Mouse (Mus musculus): ENCODE results near the gene Gm47791. TPM values are rescaled to one million over a fixed set of nuclear protein-coding genes. Genes with fewer than 3 reads are reported as not detected.
A peak's percentile ranks its signal among the peaks of the same experiment; 100 is the strongest.

Gm47791 gene
- polyA plus RNA-seq, 3 experiments from 2014 or later, result not detected

GRCm38 (mm10) chr1:82785546-82785945 lies 14.5 kb upstream of the Gm47791 start:
- ATAC-seq, result no peak

GRCm38 (mm10) chr1:82783559-82783958 lies 12.5 kb upstream of the Gm47791 start:
- ATAC-seq, result no peak

GRCm38 (mm10) chr1:82779388-82779966 lies 8.4 kb upstream of the Gm47791 start:
- ATAC-seq, result no peak

- no peak for ATAC-seq
These were observed 4.2 kb upstream of the Gm47791 start for GRCm38 (mm10) chr1:82775293-82775692.

GRCm38 (mm10) chr1:82773208-82773607 lies 2.2 kb upstream of the Gm47791 start:
- no peak for ATAC-seq

- no peak for ATAC-seq
These were observed 1.4 kb upstream of the Gm47791 start for GRCm38 (mm10) chr1:82772428-82772827.

GRCm38 (mm10) chr1:82768269-82768668 lies 2.8 kb downstream of the Gm47791 start, which contains the start of gene Tm4sf20:
Gene Tm4sf20 (minus strand): TSS chr1:82768461.
- no peak for ATAC-seq

GRCm38 (mm10) chr1:82766641-82767040 lies 4.4 kb downstream of the Gm47791 start:
- ATAC-seq, result no peak

- no peak for ATAC-seq
These were observed 4.8 kb downstream of the Gm47791 start for GRCm38 (mm10) chr1:82766227-82766626.

GRCm38 (mm10) chr1:82762274-82762673 lies 8.8 kb downstream of the Gm47791 start:
- ATAC-seq, result no peak

GRCm38 (mm10) chr1:82761454-82762169 lies 9.4 kb downstream of the Gm47791 start:
- ATAC-seq, result no peak

GRCm38 (mm10) chr1:82759520-82759919 lies 11.5 kb downstream of the Gm47791 start:
- no peak for ATAC-seq

- ATAC-seq, result no peak
These were observed 23.2 kb downstream of the Gm47791 start for GRCm38 (mm10) chr1:82747714-82748452.

- ATAC-seq, result no peak
These were observed 24.6 kb downstream of the Gm47791 start for GRCm38 (mm10) chr1:82746408-82746807.

GRCm38 (mm10) chr1:82743962-82744361 lies 27.1 kb downstream of the Gm47791 start:
- ATAC-seq, result no peak

- no peak for ATAC-seq
These were observed 29.5 kb downstream of the Gm47791 start for GRCm38 (mm10) chr1:82741539-82741938.

- ATAC-seq, result no peak
These were observed 33.0 kb downstream of the Gm47791 start for GRCm38 (mm10) chr1:82738066-82738465.

GRCm38 (mm10) chr1:82733357-82733756 lies 37.7 kb downstream of the Gm47791 start:
- no peak for ATAC-seq

GRCm38 (mm10) chr1:82726482-82726881 lies 44.6 kb downstream of the Gm47791 start:
- ATAC-seq, result no peak

- no peak for ATAC-seq
These were observed 45.2 kb downstream of the Gm47791 start for GRCm38 (mm10) chr1:82725875-82726185.

GRCm38 (mm10) chr1:82725026-82725874 lies 45.8 kb downstream of the Gm47791 start:
- peak; percentile 83 for ATAC-seq

- peak; percentile 97 for ATAC-seq
These were observed 46.6 kb downstream of the Gm47791 start, which contains the start of gene Mff for GRCm38 (mm10) chr1:82724339-82725025. Gene Mff (plus strand): TSS chr1:82724890.
